Mouse (Mus musculus) G1E (cell line): ENCODE measurements around the gene Pptc7.

Source experiments
- CTCF ChIP-seq: IDR thresholded peaks from 2 replicates; pipeline ENCODE4 v1.5.1; 2012; ENCODE audit warnings: low read depth, low read length, inconsistent platforms, mixed read lengths
- GATA1 ChIP-seq: IDR thresholded peaks from 2 replicates; pipeline ENCODE4 v1.6.1; 2012; ENCODE audit warnings: borderline replicate concordance, low read length, inconsistent platforms, mixed read lengths
- POLR2AphosphoS5 ChIP-seq: IDR thresholded peaks from 2 replicates; pipeline ENCODE4 v1.6.1; 2012; ENCODE audit warnings: low read depth, low read length, inconsistent platforms; ENCODE audit not compliant: insufficient replicate concordance
- TAL1 ChIP-seq: conservative IDR thresholded peaks from 2 replicates; pipeline ENCODE4 v1.6.1; 2012; ENCODE audit warnings: low read depth, low read length, inconsistent platforms, mixed read lengths

DNA sequence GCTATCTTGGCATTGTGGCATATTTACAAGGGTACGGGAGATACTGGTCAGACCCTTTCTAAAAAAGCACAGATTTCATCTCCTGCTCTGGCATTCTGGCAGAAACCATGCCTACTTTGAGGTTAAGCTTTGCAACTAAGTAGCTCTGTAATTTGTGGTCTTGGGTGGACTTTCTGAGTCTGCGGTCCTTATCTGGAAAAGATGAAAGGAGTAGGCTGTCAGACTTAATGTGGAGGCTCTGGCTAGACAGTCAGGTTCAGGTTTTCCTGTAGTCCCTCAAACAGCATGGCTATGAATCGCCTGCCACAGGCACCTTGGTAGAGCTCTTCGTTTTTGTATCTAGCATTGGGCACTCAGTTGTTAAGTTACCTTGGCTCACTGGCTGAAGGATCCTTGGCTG lies 2.9 kb downstream of the Pptc7 start:
- TF ChIP-seq TAL1: no peak
- TF ChIP-seq GATA1: no peak
- TF ChIP-seq CTCF: no peak
- TF ChIP-seq POLR2AphosphoS5: no peak
